Mouse (Mus musculus) limb, embryonic 10.5 days (tissue): ENCODE measurements around the gene Vmn2r88. TPM values are rescaled to one million over a fixed set of nuclear protein-coding genes. Genes with fewer than 3 reads are reported as not detected.

Experiments
- polyA plus RNA-seq: library from polyadenylated mRNA; unstranded; fragments of >200 nt; fragmentation: Nextera tagmentation; extraction: Ambion mirVana; gene quantifications from 2 replicates; pipeline ENCODE4 v1.2.1, GENCODE M21; 2016

Vmn2r88 gene
- polyA plus RNA-seq, 1 experiment from 2014 or later, result not detected

Other genes with a start within 250 kb of the Vmn2r88 start
- not detected in 2 replicates for gene Rnase2b, start 248.6 kb upstream of the Vmn2r88 start, polyA plus RNA-seq
- not detected in 2 replicates for gene Ang2, start 211.7 kb upstream of the Vmn2r88 start, polyA plus RNA-seq
- not detected in 2 replicates for gene Ear14, start 207.4 kb upstream of the Vmn2r88 start, polyA plus RNA-seq
- not detected in 2 replicates for gene Rnase2a, start 154.7 kb upstream of the Vmn2r88 start, polyA plus RNA-seq
- not detected in 2 replicates for gene Gm7247, start 49.1 kb upstream of the Vmn2r88 start, polyA plus RNA-seq
- gene Vmn2r89, start 41.0 kb downstream of the Vmn2r88 start, polyA plus RNA-seq, result not detected in 2 replicates
- gene Gm5622, start 142.0 kb downstream of the Vmn2r88 start, polyA plus RNA-seq, result 0.09 TPM in 1 of 2 replicates, not detected in the other
- not detected in 2 replicates for gene Gm17175, start 163.2 kb downstream of the Vmn2r88 start, polyA plus RNA-seq
- not detected in 2 replicates for gene Gm17174, start 181.3 kb downstream of the Vmn2r88 start, polyA plus RNA-seq
- not detected in 2 replicates for gene Gm17078, start 200.5 kb downstream of the Vmn2r88 start, polyA plus RNA-seq
- not detected in 2 replicates for gene Gm4181, start 224.8 kb downstream of the Vmn2r88 start, polyA plus RNA-seq